Mouse (Mus musculus) adrenal gland, adult 10 weeks (tissue): ENCODE measurements around the gene Crmp1. TPM values are rescaled to one million over a fixed set of nuclear protein-coding genes. Genes with fewer than 3 reads are reported as not detected.

Experiments used
- polyA plus RNA-seq: library from polyadenylated mRNA; stranded (reverse); fragments of 350-450 nt; fragmentation: Illumina TruSeq; extraction: RNeasy Lipid Tissue Mini Kit (QIAGEN cat#74804); gene quantifications from one replicate; pipeline ENCODE4 v1.2.3, GENCODE M21; 2014; ENCODE audit warnings: low read depth, low replicate concordance

Gene Crmp1
- polyA plus RNA-seq = 0.70 TPM

DNA sequence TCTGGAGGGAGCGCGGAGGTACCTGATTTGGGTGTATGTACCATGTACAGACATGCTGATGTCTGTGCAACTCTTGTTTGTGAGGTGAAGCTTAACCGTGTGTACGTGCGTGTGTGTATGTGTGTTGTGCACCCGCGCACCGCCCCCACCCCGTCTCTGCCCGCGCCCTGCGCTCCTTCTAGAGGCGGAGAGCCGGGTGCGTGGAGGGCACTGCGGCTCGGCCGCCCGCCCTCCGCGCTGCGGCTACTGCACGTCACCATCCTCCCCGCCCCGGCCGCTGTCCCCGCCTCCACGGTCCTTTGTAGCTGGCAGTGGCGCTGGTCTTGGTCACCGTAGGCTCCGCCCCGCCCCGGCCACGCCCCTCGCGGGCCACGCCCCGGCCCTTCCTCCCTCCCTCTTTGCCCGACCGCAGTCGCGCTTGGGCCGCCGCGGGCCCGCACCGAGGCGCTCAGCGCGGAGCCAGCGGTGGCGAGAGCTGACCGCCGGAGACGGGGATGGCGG lies at the start of gene Crmp1:
Gene Crmp1, plus strand, starts transcription at position 290 of the 501 bp plus-strand sequence.

DNA sequence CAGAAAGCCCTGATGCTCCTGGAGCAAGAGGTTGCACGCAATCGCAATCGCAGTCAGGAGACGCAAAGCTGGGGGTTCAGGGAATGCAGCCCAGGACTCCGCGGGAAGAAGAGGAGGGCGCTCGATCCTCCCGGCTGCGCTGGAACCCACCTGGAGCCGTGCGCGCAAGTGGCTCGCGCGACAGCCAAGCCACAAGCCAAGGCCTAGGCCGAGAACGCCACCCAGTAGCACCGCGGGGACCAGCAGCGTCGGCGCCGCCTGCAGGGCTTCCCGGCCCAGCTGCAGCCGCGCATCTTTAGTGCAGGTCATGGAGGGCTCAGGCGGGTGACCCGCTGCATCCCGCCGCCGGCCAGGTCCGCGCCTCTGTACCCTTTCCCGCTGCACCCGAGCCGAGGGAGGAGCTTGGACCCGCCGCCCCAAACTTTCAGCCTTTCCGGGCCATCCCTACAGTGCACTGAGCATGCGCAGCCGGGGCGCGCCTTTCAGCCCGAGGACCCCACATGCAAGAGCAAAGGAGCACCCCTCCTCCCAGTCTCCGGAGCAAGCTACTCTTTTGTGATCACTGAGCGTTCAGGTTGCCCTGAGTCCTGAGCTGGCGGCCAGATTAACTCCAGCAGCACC lies 94.9 kb downstream of the Crmp1 start, which contains the start of gene Evc:
Gene Evc, minus strand, starts transcription at position 410 of the 621 bp plus-strand sequence.

DNA sequence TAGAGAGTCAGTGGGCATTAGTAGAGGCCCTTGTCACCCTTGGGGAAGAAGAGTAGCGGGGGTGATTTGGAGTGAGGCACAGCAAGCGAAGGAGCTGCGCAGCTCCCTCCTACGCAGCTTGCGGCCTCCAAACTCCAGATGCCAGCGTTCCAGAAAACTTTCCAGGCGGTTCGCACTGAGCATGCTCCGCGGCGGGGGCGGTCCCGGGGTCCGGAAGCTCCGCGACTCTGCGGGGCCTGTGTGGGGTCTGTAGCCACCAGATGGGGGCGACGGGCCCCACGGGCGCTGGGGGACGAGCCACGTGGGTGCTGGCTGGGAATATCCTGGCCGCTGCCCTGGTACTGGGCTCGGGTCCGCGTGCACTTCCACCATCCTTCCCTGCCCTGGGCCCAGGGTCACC lies 96.5 kb downstream of the Crmp1 start, which contains the start of gene Evc2:
Gene Evc2, plus strand, starts transcription at position 212 of the 400 bp plus-strand sequence.

Other genes with a start within 250 kb of the Crmp1 start
- not detected for gene Gm1043, start 156.6 kb upstream of the Crmp1 start, polyA plus RNA-seq
- gene Evc, start 95.0 kb downstream of the Crmp1 start, polyA plus RNA-seq = 3.8 TPM
- 5.9 TPM for gene Evc2, start 96.6 kb downstream of the Crmp1 start, polyA plus RNA-seq